8 mouse cellular contexts compared by ENCODE assay signal in the genomic region with DNA sequence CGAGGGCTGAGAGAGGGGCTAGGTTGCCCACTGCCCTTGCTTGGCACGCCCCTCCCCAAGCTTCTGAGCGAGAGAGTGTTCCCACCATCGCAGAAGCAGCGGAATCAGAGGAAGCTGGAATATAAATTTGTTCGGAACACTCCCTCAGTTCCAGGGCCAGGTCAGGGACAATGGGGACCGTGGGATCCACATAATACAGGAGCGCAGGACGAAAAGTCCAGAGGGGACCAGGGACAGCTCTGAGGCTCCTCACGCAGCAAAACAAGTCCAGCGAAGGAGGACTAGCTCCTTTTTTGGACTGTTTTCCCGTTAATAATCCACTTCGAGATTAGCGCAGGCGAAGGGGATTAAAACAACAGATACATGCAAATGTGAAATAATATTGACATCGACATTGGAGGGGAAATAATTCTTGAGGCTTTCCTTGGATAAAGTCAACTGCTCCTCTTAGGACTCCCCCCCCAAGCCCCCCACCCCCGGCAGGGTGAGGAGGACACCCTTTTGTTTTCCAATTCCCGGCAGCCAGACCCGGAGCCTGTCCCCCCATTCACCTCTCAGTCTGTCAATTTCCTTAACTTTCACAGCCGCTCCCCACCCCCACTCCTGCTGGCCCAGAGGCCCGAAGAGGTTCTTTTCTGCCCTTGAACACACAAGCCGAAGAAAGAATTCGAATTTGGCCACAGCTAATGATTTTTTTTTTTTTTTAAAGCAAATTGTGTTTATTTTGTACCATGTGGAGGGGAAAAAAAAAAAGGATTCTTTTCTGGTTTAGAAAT. TPM values are rescaled to one million over a fixed set of nuclear protein-coding genes. Genes with fewer than 3 reads are reported as not detected.
DNase-seq lines count a peak whose midpoint lies in the region; TF ChIP-seq lines count a peak whose summit lies in the region.

No protein-coding gene starts in this region.

- TF ChIP-seq CTCF in E14TG2a.4 (conservative IDR thresholded peaks at IDR 0.05; ENCODE audit: low read length), result no peak

- 0% methylated on average over 23 of the region's 23 CpGs for WGBS in forebrain, embryonic 10.5 days
- under 1% methylated on average over 23 of the region's 23 CpGs for WGBS in midbrain, embryonic 10.5 days

- H3K4me3 ChIP-seq in E14TG2a.4 (replicated peaks; ENCODE audit: low read length), result peak overlapping the region; percentile 72
- H3K4me3 ChIP-seq in forebrain, embryonic 10.5 days, result peak overlapping the region; percentile 72
- H3K4me3 ChIP-seq in midbrain, embryonic 10.5 days, result peak overlapping the region; percentile 92

- intact Hi-C loops in heart, postnatal 36 days (cut with DNase I), result loop anchor here (5.0 to 10.0 kb wide), 7 partner anchors 81 to 1539 kb away; no protein-coding TSS in a partner anchor
- intact Hi-C loops in left cerebral cortex, postnatal 4 days (cut with DNase I), result loop anchor here (5.0 to 10.0 kb wide), 2 partner anchors 289 to 1326 kb away; no protein-coding TSS in a partner anchor

- peak; percentile 84 for DNase-seq in Muller cell, postnatal 12 days (ENCODE audit: inconsistent ontology term)
- peak; percentile 61 for DNase-seq in forebrain, embryonic 10.5 days (ENCODE audit: extremely low spot score, low spot score)
- DNase-seq in heart, postnatal 36 days, result peak; percentile 66 to 70
- DNase-seq in left cerebral cortex, postnatal 4 days, result peak; percentile 77
- DNase-seq in midbrain, embryonic 10.5 days (ENCODE audit: low spot score), result peak; percentile 80
- peak; percentile 35 for DNase-seq in yolk sac, embryonic 10.5 days (ENCODE audit: low spot score)
- DNase-seq in urinary bladder, postnatal 25 days (ENCODE audit: low spot score), result no peak

- H3K27ac ChIP-seq in forebrain, embryonic 10.5 days, result peak overlapping the region; percentile 95
- peak overlapping the region; percentile 100 for H3K27ac ChIP-seq in midbrain, embryonic 10.5 days (replicated peaks)

- H3K27me3 ChIP-seq in E14TG2a.4 (ENCODE audit: insufficient read depth, low read length), result peaks cover 51% of the 10 kb centered on the region
- H3K27me3 ChIP-seq in forebrain, embryonic 10.5 days (ENCODE audit: poor library complexity, severe bottlenecking), result no peaks in the 10 kb centered on the region
- H3K27me3 ChIP-seq in midbrain, embryonic 10.5 days (ENCODE audit: low read depth, poor library complexity, severe bottlenecking), result no peaks in the 10 kb centered on the region

- no peaks in the 10 kb centered on the region for H3K9me3 ChIP-seq in E14TG2a.4 (ENCODE audit: low read length)
- H3K9me3 ChIP-seq in forebrain, embryonic 10.5 days, result no peaks in the 10 kb centered on the region
- no peaks in the 10 kb centered on the region for H3K9me3 ChIP-seq in midbrain, embryonic 10.5 days (replicated peaks)

- H3K36me3 ChIP-seq in E14TG2a.4 (ENCODE audit: insufficient read depth, low read length), result no peaks in the 10 kb centered on the region
- no peaks in the 10 kb centered on the region for H3K36me3 ChIP-seq in forebrain, embryonic 10.5 days (replicated peaks)
- H3K36me3 ChIP-seq in midbrain, embryonic 10.5 days, result no peaks in the 10 kb centered on the region

- peaks cover 35% of the 10 kb centered on the region for H3K4me1 ChIP-seq in E14TG2a.4 (replicated peaks; ENCODE audit: low read depth, low read length)
- peaks cover 69% of the 10 kb centered on the region for H3K4me1 ChIP-seq in forebrain, embryonic 10.5 days
- H3K4me1 ChIP-seq in midbrain, embryonic 10.5 days, result peaks cover 48% of the 10 kb centered on the region

RNA-seq across cellular contexts. Expression of gene Zeb2, which starts 1.3 kb away (rescaled TPM):
- polyA plus RNA-seq in forebrain, embryonic 10.5 days (2016; fragmentation: Nextera tagmentation; extraction: Ambion mirVana), result 30.2 and 30.4 TPM in 2 replicates
- total RNA-seq in heart, postnatal 36 days (2021), result 10 to 100 TPM; 53.1 to 54.2 TPM
- 100 to 1,000 TPM; 451 to 546 TPM for total RNA-seq in left cerebral cortex, postnatal 4 days (2021)
- polyA plus RNA-seq in midbrain, embryonic 10.5 days (2016; fragmentation: Nextera tagmentation; extraction: Ambion mirVana), result 48.7 and 60.6 TPM in 2 replicates

Comparison
In these comparisons a context has a peak if more than half of its experiments do, and no peak if none do; other contexts are left out.
1. RNA of gene Zeb2, which starts 1.3 kb away (total RNA-seq): 451 to 546 TPM in left cerebral cortex, postnatal 4 days; 53.1 to 54.2 TPM in heart, postnatal 36 days; every median in the first group is over 4 times any median in the second.
2. Peak in every context shown above with its lines, with median percentiles within 50 percentile points of each other: H3K4me3 ChIP-seq.